Mouse (Mus musculus) thymus, adult 2 months (tissue): Measurements from ENCODE around the gene Cep164.

Experiments used
- CTCF ChIP-seq: fragments of 200-500 bp; IDR thresholded peaks from 2 replicates; pipeline ENCODE4 v1.5.1; 2012; ENCODE audit warnings: mild to moderate bottlenecking, control low read depth, low read length, moderate library complexity, borderline replicate concordance; ENCODE audit not compliant: control insufficient read depth, poor library complexity, insufficient read depth; ENCODE audit errors: extremely low read depth
- POLR2A ChIP-seq: fragments of 200-500 bp; IDR thresholded peaks from 2 replicates; pipeline ENCODE4 v1.6.1; 2012; ENCODE audit warnings: mild to moderate bottlenecking, low read length, control low read depth, moderate library complexity; ENCODE audit not compliant: control insufficient read depth, poor library complexity, insufficient read depth; ENCODE audit errors: extremely low read depth

- no peak for TF ChIP-seq POLR2A
- no peak for TF ChIP-seq CTCF
These were observed 34.8 kb downstream of the Cep164 start for GRCm38 (mm10) chr9:45793697-45794096.
